Mouse (Mus musculus) ES-E14 (cell line): ENCODE data around the gene Nrg3. TPM values are rescaled to one million over a fixed set of nuclear protein-coding genes. Genes with fewer than 3 reads are reported as not detected.

Experiments
- DNase-seq: peaks from one replicate; pipeline ENCODE4 v3.0.0-alpha.2; 2013; ENCODE audit warnings: low read depth, low spot score
- H3K27ac ChIP-seq: 2 replicates; pipeline ENCODE4 v1.5.1; 2012; ENCODE audit warnings: low read depth, mild to moderate bottlenecking, low read length, moderate library complexity, mixed read lengths; ENCODE audit not compliant: poor library complexity, insufficient read depth, severe bottlenecking
- H3K36me3 ChIP-seq: 2 replicates; pipeline ENCODE4 v1.6.1; 2012; ENCODE audit warnings: mild to moderate bottlenecking, low read length, moderate library complexity, mixed read lengths; ENCODE audit not compliant: control insufficient read depth, poor library complexity, insufficient read depth, severe bottlenecking
- H3K4me1 ChIP-seq, 2 experiments: fragments of 150-350 bp in 1 of 2; sonication (generic) in 1 of 2; 2 replicates each; pipeline ENCODE4 v1.6.1; 2012; ENCODE audit warnings: low read length in 2 of 2, mild to moderate bottlenecking in 1 of 2, mixed read lengths in 1 of 2; ENCODE audit not compliant: control insufficient read depth in 2 of 2, insufficient read depth in 2 of 2, poor library complexity in 1 of 2
- H3K4me3 ChIP-seq, 2 experiments: fragments of 150-350 bp in 1 of 2; sonication (generic) in 1 of 2; 2 replicates each; pipeline ENCODE4 v1.5.1; 2012; ENCODE audit warnings: low read length in 2 of 2, low read depth in 1 of 2, mild to moderate bottlenecking in 1 of 2, mixed read lengths in 1 of 2; ENCODE audit not compliant: insufficient read depth in 1 of 2, poor library complexity in 1 of 2, severe bottlenecking in 1 of 2
- H3K9ac ChIP-seq: 2 replicates; pipeline ENCODE4 v1.6.1; 2012; ENCODE audit warnings: low read depth, mild to moderate bottlenecking, low read length, mixed read lengths; ENCODE audit not compliant: poor library complexity, insufficient read depth, severe bottlenecking
- H3K9me3 ChIP-seq: fragments of 150-350 bp; sonication (generic); 2 replicates; pipeline ENCODE4 v1.6.1; 2012; ENCODE audit warnings: low read depth, mild to moderate bottlenecking, low read length; ENCODE audit not compliant: control insufficient read depth, insufficient read depth
- CHD2 ChIP-seq: IDR thresholded peaks from 2 replicates; pipeline ENCODE4 v1.6.1; 2014; ENCODE audit warnings: mild to moderate bottlenecking, low read depth, low read length, inconsistent platforms
- HCFC1 ChIP-seq: IDR thresholded peaks from 2 replicates; pipeline ENCODE4 v1.6.1; 2012; ENCODE audit warnings: low read length, inconsistent platforms, borderline replicate concordance; ENCODE audit not compliant: insufficient read depth
- MAFK ChIP-seq: IDR thresholded peaks from 2 replicates; pipeline ENCODE4 v1.6.1; 2014; ENCODE audit warnings: mild to moderate bottlenecking, low read depth, low read length, inconsistent platforms; ENCODE audit not compliant: insufficient read depth
- ZC3H11A ChIP-seq: IDR thresholded peaks from 2 replicates; pipeline ENCODE4 v1.6.1; 2012; ENCODE audit warnings: low read depth, mild to moderate bottlenecking, inconsistent platforms, low read length, borderline replicate concordance
- ZNF384 ChIP-seq: IDR thresholded peaks from 2 replicates; pipeline ENCODE4 v1.6.1; 2012; ENCODE audit warnings: low read depth, low read length, inconsistent platforms
- in situ Hi-C, 2 experiments: fragments of 600-800 bp; cut with MboI; formaldehyde crosslinking; loops; one replicate each; pipeline ENCODE4 v1.15.1; 2025; ENCODE audit warnings: low sequenced_read_pairs in 2 of 2, inconsistent platforms in 1 of 2; ENCODE audit not compliant: unreplicated experiment in 2 of 2
- total RNA-seq: library from RNA; depleted of rRNA; stranded (reverse); fragments of 300-350 nt; gene quantifications from 2 replicates; pipeline ENCODE4 v1.2.3, GENCODE M21; 2012

Gene Nrg3
- total RNA-seq, 1 experiment, result not detected

DNA sequence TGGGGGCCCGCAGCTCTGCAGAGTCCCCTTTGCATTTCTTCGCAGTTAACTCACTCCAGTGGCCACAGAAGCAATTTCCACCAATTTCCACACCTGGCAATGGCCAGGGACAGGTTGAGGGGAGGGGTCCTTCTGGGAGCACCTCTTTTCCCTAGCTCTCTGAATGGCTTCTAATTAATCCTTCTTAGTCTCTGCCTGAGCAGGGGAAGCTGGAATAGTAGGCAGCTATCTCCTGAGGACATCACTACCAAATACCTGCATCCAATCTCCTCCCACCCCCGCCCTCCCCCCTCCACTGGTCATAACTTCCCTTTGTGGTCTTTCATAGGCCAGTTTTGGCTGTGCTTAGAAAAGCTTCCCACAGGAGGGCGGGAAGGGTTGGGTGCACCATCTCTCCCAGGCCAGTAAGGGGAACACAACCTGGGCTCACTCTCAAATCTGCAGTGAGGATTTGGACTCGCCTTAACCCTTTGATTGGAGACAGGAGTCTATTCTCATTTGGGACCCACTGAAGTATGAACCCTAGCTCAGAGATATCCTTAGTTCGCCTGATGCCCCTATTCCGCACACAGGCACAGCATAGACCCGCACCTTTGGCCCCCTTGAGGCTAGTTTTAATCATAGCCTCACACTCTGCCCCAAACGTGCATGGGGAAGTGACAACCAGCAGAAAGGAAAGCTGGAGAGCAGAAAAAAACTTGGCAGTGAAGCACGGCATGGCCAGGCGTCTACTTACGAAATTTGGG lies 1.5 kb downstream of the Nrg3 start:
- DNase-seq, result no peak
- in situ Hi-C loops, result no loop called here
- H3K4me1 ChIP-seq, result peaks cover 0 to 3% of the 10 kb centered on the region in 2 experiments; a peak in 1 of 4 replicates
- no peak overlapping the region for H3K27ac ChIP-seq
- no peaks in the 10 kb centered on the region for H3K9me3 ChIP-seq
- no peak overlapping the region; a peak in 1 of 4 replicates for H3K4me3 ChIP-seq
- TF ChIP-seq CHD2, result no peak
- no peak for TF ChIP-seq ZC3H11A
- TF ChIP-seq ZNF384, result no peak
- TF ChIP-seq MAFK, result no peak
- TF ChIP-seq HCFC1, result no peak
- H3K36me3 ChIP-seq, result no peaks in the 10 kb centered on the region
- no peak overlapping the region for H3K9ac ChIP-seq

GRCm38 (mm10) chr14:39445501-39445900 lies 27.4 kb downstream of the Nrg3 start:
- Histone ChIP-seq H3K36me3 (no peaks in the 10 kb centered on the region), H3K4me1 (no peaks in the 10 kb centered on the region), H3K27ac (no peak overlapping the region), H3K4me3 (no peak overlapping the region), H3K9me3 (no peaks in the 10 kb centered on the region), H3K9ac (no peak overlapping the region)
- no peak for DNase-seq
- TF ChIP-seq ZC3H11A, result no peak
- no peak for TF ChIP-seq ZNF384
- TF ChIP-seq MAFK, result no peak
- no peak for TF ChIP-seq CHD2
- in situ Hi-C loops, result no loop called here

DNA sequence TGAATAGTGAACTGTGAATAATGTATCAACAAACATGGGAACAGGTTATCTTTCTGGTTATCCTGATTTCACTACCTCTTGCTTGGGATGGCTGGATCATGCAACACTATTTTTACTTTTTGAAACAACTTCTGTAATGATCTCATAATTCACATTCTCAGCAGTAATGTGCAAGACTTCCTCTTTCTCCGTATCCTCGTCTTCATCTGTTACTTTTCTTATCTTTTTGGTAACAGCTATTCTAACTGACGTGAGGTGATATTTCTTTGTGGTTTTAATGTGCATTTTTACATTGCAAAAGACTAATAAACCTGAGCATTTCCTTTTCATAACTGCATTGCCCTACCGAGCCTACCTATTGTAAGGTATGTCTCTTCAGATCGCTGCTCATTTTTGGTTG lies 44.4 kb downstream of the Nrg3 start:
- TF ChIP-seq CHD2 (no peak), MAFK (no peak), ZNF384 (no peak), ZC3H11A (no peak), HCFC1 (no peak)
- in situ Hi-C loops, result no loop called here
- Histone ChIP-seq H3K9me3 (no peaks in the 10 kb centered on the region), H3K4me1 (no peaks in the 10 kb centered on the region), H3K27ac (no peak overlapping the region), H3K9ac (no peak overlapping the region), H3K36me3 (no peaks in the 10 kb centered on the region), H3K4me3 (no peak overlapping the region)
- no peak for DNase-seq

GRCm38 (mm10) chr14:39421874-39422273 lies 51.0 kb downstream of the Nrg3 start:
- TF ChIP-seq HCFC1 (no peak), ZNF384 (no peak), CHD2 (no peak), ZC3H11A (no peak), MAFK (no peak)
- Histone ChIP-seq H3K4me1 (no peaks in the 10 kb centered on the region), H3K4me3 (no peak overlapping the region), H3K9me3 (no peaks in the 10 kb centered on the region), H3K27ac (no peak overlapping the region), H3K36me3 (no peaks in the 10 kb centered on the region), H3K9ac (no peak overlapping the region)
- in situ Hi-C loops, result no loop called here
- DNase-seq, result no peak

DNA sequence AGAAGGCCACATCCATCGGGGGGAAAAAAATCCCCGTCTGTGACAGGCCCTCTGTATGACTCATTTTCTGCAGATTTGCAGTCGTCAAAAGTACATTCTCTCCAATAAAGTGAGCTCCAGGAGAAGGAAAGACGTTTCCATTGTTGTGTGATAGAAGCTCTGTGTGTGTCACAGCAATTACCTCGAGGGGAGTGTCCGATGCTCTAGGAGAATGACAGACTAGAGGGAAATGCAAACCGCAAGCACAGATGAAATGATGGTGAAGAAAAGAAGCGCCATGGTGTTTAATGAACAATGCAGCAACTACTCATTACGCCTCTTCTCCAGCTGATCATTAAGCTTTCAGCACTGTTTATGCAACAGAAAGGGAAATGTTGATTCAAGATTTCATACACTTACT lies 59.6 kb downstream of the Nrg3 start:
- H3K4me3 ChIP-seq, result no peak overlapping the region
- in situ Hi-C loops, result no loop called here
- DNase-seq, result no peak
- H3K4me1 ChIP-seq, result no peaks in the 10 kb centered on the region
- TF ChIP-seq HCFC1 (no peak), ZNF384 (no peak), CHD2 (no peak), MAFK (no peak), ZC3H11A (no peak)
- no peak overlapping the region for H3K27ac ChIP-seq
- H3K36me3 ChIP-seq, result no peaks in the 10 kb centered on the region
- H3K9me3 ChIP-seq, result no peaks in the 10 kb centered on the region
- no peak overlapping the region for H3K9ac ChIP-seq
